Mouse (Mus musculus) cerebellum, postnatal 4 days (tissue): ENCODE results near the gene Dnajc17.
A peak's percentile ranks its signal among the peaks of the same experiment; 100 is the strongest.

Experiments used
- DNase-seq, 2 experiments: peaks; one replicate each; pipeline ENCODE4 v3.0.0; 2022; ENCODE audit warnings: low spot score in 2 of 2, mixed read lengths in 1 of 2

Gene Dnajc17

DNA sequence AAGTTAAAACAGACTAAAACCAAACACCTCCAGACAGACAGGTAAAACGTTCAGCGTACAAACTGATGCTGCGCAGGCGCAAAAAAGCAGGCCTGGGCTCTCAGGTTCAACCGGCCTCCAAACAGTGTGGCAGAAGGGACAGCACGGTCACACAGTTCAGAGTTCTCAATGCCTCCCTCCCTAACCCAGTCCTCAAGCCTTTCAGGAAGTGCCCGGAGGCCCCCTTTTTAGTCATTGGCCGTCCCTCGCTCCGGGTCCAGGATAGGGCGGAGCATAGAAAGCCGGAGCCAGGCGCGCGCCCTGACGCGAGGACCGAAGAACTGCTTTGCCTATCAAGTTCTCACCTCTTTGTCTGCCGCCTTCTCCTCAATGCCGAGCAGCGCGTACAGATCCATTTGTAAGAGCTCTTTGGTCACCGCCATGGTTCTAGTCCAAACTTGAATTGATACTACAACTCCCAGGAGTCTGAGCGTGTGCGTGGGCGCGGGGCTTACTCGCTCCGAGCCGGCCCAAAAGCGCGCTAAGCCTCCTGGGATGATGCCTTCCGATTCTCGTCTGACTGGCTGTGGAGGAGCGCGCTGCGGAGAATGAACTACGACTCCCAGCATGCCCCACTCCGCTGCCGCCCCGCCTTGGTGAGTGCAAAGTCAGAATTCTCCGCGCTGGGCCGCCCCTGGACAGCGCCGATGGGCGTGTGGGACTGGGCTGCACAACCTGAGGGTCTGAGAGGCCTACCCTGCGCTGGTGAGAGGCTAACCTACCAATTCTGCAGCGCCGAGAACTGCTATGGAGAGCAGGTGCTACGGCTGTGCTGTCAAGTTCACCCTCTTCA, at the start of gene Dnajc17, which contains the start of gene Zfyve19:
Gene Dnajc17, minus strand, starts transcription at position 452 of the 832 bp plus-strand sequence.
Gene Zfyve19, plus strand, starts transcription at position 274 of the 832 bp plus-strand sequence.
- peak; percentile 91 to 93 for DNase-seq

DNA sequence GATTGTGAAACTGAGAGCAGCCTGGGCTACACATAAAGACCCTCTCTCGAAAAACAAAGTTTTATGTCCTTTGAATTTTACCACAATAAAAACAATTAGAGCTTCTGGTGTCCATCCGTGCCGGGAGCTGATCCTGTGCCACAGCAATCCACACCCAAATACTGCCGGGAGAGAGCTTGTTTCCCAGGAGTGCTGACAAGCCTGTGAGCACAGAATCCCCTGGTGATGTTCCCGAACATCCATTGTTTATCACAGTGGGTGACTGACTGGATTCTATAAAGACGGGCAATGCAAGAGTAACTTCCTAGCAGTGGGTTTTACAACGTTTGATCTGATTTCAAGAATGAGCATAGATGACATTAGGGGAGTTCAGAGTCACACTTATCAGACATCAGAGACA, 46.4 kb upstream of the Dnajc17 start:
- no peak for DNase-seq

DNA sequence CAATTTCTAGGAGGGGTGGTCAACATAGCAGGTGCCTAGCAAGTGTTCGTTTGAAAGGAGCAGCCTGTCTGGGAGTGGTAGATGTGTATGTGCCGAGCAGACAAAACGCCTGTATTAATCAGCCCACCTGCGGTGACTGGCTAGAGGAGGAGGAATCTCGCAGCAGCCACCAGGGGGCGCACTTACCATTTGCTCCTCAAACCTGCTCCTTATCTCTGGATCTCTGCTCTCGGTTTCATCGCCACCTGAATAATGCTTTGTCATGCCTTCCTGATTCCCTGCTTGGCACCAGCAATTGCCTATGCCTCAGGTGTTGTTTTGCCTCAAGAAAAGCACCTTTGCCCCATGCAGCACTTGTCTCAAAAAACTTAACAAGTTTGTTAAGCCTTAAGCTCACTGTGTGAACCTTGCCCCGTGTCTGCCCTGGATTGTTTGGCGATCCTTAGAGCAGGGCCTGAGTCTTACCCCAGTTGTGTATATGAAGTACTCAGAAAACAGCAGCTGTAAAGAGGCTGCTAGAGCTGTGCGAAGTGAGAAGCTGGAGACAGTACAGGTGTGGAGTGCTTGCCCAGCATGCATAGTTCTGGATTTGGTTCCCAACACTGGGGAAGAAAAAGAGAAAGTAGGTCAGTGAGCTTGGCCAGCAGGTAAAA, 42.4 kb upstream of the Dnajc17 start:
- DNase-seq, result peak; percentile 76 to 86

DNA sequence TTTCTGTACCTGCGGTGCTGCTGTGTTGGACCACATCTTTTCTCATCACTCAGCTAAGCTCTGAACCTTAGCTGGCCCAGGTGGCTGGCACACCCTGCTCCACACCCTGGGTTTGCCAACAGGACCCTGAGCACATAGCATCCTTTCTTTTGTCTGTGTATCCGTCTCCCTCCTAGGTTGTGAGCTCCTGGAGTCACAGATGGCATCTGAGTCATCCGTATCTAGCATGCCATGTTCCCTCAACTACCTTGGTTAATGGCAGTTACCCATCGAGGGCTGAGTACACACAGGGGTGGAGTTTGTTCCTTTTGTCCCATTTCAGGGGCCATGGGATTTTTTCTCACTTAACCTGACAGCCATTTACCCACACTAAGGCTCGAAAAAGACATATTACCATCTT, 41.8 kb upstream of the Dnajc17 start:
- DNase-seq, result no peak

DNA sequence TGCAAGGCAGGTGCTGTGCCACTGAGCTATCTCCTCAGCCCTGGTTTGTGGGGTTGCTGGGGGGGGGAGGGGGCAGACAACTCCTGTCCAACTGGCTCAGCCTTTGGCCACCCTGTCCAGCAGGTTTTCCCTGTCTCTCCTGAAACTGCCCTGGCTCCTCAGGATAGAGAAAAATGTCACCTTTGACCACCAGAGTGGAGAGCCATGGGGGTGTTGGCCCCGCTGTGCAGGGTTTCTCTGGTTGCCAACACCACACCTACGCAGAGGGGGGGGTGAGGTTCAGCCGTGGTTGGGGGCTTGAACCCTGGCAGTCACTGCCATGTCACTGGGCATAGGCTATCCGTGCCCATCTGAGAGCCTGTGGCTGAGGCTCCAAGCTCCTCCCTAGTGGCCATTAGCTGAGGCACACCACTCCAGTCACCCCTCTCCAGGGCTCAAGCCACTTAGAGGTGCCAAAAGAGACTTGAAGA, 41.0 kb upstream of the Dnajc17 start:
- no peak for DNase-seq

DNA sequence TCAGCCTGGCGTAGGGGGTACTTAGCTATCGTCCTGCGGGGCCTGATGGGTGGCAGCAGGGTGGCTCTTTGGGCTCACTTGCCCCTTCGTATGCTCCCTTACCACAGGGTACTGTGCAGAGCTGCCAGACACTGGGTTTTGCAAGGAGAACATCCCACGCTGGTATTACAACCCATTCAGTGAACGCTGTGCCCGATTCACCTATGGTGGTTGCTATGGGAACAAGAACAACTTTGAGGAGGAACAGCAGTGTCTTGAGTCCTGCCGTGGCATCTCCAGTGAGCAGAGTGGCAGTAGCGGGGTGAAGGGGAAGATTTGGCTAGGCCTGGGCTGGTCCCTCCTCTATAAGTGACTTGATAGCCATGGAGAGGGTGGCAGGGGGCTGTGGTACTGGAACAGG, 39.3 kb upstream of the Dnajc17 start:
- DNase-seq, result no peak

DNA sequence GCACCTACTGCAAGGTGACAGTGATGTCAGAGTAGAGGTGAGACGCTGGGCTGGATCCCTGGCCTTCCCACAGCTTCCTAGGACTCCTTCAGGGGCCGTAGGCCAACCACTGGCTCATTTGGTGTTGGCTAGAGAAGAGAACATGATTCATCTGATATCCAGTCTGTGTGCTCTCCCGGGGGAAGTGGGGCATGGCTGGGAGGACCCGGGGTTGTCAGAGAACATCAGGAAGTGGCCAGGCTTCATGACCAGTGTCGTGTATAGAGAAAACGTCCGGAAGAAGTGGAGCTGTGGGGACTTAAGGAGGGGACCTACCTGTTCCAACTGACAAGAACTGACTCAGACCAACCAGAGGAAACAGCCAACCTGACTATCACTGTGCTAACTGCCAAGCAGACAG, 36.7 kb upstream of the Dnajc17 start:
- DNase-seq, result no peak

DNA sequence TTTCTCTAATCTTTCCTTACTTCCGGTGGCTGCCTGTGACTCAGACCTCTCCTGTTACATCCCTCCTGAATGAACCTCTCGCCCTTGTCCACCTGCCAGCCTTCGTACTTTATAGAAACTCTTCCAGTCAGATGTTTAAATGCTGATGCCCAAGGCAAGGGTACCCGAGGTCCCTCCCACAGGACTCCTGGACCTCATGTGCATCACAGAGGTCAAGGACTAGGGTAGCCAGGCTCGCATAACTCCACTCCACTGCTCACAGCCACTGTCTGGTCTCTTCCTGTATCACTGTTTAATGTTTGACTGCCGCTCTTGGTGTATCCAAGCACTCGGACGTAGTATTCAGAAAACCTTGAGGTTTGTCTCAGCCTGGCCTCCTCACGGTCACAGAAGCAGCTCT, 34.0 kb upstream of the Dnajc17 start:
- DNase-seq, result no peak

DNA sequence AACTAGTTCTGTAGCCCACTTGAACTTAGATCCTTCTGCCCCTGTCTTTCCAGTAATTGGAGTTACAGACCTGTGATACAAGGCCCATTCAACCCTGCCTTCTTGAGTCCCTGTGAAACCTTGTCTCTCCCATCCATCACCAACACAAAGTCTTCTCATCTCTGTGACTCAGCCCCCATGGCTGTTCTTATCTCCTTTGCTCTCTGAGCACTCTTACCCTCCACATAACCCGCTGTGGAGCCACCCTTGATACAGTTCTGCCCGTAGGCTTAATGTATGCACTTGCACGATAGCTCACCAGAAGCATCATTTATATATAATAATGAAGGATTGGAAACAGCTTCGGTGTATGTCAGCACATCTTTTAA, 32.2 kb upstream of the Dnajc17 start:
- no peak for DNase-seq

DNA sequence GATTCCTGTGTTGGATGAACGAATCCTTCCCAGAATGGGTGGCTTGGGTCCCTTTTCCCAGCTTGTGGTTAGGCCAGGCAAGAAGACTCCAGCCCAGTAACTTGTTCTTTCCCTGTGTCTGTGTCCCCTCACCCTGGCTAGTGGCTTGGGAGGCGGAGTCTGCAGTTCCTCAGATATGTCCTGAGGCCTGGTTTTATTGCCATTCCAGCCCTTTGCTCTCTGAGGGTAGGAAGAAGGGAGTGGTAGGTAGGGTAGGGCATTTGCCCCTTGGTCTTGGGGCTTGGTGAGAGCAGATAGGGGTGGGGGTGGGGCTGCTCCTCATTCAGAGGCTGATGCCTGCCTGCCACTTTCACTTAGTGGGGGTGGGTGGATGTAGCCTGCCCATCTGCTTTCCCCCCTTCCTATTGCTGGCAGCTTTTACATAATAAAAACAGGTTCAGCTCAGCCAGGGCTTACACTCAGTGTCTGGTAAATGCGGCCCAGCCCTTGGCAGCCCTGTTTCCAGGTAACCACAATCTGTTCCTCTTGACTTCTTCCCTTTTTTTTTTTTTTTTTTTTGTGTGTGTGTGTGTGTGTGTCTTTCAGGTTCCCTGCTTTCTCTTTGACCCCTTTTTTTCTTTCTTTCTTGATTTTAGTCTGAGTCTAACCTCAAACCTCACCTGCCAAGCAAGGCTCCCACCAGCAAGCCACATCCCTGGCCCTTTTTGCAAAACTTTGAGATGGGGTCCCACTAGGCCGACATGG, 31.7 kb upstream of the Dnajc17 start:
- DNase-seq, result no peak

DNA sequence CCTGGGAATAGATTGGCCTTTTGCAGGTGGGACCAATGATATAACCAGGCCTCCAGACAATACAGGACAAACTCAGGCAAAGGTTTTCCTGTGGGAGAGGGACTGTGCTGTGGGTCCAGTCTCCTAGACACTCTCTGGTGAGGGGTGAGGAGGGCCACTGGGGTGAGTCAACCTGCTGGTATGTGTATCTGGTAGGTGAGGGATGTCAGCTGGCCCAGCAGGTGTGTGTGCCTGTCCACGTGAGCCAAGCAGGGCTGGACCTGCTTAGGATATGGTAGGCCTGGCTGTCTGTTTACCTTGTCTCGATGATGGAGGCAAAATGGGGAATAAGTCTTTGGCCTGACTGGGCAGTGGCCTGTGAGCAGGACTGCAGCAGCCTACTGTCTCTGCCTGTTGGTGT, 30.1 kb upstream of the Dnajc17 start:
- DNase-seq, result no peak

DNA sequence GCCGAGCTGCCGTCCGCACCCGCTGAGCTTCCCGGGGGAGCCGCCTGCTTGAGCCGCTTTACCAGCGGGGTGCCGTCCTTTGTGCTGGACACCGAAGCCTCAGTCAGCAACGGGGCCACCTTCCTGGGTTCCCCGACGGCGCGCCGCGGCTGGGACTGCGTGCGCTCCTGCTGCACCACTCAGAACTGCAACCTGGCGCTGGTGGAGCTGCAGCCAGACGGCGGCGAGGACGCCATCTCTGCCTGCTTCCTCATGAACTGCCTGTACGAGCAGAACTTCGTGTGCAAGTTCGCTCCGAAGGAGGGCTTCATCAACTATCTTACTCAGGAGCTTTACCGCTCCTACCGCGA, 29.3 kb upstream of the Dnajc17 start:
- peak in 1 of 2 experiments; percentile 8 for DNase-seq

DNA sequence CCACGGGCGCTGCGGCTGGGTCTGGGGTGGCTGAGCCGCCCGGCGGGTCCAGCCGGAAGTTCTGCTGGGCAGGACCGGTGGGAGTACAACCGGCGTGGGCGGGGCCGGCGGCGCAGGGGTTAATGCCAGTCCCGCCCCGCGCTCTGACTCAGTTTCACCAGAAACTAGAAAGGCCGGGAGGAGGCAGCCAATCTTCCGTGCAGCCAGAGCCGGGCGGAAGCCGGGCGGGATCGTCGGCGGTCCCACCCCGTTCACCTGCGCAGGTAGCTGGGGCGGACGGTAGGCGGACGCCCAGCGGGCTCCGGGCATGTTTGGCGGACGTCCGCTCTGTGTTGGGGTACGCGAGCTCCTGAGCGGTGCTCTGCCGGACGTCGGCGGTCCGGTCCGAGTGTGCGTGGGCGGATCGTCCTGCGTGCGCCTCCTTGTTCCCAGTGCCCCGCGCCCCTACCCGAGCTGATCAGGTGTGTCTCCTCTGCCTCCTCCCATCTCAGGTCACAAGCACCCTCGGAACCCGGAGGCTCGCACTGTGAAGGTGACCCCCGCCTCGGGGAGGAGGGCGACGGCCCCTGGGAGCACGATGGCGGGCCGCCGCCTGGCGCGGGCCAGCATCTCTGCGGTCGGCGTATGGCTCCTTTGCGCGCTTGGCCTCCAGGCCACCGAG, 28.7 kb upstream of the Dnajc17 start, which contains the start of gene Spint1:
Gene Spint1, plus strand, starts transcription at position 153 of the 661 bp plus-strand sequence.
- no peak for DNase-seq

DNA sequence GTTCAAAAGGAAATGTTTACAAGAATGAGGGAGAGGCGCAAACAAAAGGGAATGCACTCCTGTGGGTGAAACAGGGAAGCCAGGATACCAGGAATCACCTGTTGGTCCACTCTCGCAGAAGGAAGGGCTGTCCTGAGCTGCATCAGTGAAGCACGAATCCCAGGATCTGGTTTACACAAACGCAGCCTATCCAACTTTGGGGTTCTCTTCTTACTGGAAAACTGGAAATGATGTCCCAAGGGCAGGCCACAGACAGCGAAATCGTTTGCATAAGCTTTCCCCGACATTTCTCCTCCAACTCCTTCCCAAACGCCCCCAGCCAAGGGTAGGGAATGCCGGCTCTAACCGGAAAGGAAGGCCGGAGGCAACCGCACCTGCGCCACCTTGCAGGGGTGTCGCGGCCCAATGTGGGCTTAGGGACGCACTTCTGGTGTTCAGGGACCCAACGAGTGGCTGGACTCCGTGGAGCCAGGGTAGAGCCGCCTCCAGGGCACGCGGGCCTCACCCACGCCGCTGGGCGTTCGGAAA, 28.2 kb upstream of the Dnajc17 start:
- no peak for DNase-seq

DNA sequence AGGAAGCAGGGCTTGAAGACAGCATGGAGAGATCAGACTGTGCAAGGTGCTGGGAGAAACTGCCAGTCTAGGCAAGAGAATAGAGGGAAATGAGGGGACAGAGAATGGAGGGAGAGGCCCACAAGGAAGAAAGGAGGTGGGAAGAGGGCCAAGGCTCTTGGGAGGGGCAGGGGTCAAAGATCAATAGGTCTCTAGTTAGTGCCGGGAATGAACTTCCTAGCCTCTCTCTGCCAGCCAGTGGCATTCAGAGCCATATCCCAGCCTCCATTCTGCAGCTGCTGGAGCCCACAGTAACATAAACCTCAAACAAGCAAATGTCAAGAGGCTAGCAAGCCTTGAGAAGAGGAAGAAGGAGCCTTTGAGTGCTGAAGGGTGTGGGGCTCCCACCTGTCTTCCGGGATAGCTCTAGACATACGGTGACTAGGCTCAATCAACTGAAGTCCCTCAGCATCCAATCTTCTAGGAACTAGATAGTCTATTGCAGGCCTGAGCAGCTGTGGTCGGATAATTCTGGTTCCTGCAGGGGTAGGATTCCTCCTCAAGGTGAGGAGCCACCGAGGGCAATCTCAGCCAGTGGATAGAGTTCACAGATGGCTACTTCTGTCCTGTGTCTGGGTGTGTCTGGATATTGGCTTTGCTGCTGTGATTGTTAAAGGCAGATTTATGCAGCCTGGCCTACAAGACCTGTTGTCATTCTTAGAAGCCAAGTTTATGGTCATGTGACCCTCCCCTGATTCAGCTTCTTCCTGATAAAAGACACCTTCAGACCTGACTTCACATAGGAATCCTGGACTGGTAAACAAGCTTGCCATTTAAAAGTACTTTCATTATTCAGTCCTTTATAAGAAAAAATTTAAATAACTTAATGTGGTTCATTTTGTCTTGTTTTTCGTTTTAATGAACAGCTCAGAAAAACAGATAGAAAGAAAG, 21.4 kb upstream of the Dnajc17 start, which contains the start of gene Ppp1r14d:
Gene Ppp1r14d, minus strand, starts transcription at position 132 of the 930 bp plus-strand sequence.
- no peak for DNase-seq

DNA sequence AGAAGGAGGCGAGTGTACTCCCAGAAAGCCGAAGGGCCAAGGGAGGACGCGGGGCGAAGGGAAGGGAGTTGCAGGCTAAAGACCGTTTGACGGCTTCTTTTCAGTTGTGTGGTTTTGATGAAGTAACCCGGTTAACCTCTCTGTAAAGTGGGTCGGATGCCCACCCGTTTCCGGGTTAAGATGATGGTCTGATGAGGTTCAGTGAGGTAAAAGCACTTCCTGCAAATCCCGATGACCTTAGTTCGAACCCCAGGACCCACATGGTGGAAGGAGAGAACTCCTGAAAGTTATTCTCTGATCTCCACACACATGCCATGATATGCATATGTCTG, 547 bp upstream of the Dnajc17 start:
- no peak for DNase-seq

DNA sequence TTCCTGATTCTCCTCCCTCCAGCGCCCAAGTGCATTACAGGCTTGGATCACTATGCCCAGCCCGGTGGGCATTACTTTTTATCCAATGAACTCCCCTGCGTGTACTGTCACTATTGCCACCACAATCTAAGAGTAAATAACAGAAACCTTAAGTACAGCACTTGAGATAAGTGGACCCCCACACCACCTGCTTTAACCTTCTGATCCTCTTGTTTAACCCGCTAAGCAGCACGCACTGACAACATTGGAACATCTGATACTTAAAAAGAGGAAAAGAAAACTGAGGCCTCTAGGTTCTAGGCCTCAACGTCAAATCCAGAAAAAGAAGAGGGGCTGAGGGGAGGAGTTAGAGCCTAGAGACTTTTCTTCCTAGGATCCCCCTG, 643 bp downstream of the Dnajc17 start:
- no peak for DNase-seq

DNA sequence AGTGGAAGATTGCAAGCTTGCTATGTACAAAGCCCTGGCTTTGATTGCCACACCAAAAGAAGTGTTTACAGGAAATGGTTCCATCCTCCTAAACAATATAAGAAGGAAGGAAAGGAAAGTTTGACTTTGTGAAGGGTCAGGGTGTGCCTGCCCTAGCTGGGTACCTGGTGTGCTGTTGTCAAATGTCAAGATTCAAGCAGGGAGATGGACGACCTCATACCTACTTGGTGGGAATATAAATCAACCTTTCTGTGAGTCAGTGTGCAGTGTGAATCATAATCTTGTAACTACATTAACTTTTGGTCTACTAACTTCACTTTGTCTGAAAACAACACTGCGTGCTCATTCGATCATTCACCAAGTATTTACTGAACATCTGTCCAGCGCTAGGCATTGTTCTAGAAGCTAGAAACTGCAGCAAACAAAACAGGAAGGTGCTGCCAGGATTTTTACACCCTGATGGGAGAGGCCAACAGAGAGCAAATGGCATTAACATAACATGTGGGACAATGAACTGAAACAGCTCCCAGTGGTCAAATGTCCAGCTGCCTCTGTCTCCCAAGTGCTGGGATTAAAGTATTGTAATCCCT, 4.6 kb downstream of the Dnajc17 start:
- no peak for DNase-seq

DNA sequence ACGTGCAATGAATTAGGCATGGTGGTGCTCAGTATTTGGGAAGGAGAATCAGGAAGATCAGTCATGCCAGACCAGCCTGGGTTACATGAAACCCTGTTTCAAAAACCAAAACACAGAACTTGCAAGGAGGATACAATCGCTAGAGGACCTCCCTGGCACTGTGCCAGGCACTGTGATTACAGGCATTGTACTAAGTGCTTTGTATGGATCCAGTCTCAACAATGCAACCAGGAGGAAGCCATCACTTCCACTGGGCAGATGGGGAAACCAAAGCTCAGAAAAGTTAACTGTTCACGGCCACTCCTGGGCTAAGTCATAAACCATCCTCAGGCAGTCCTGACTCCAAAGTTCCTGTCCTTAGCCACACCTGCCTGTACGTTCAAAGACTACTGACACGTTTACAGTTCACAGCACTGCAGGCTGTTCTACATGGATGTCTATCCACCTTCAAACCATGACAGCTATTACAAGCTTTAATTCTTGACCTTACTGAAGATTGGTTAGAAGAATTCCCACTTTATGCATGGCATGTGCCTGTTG, 5.6 kb downstream of the Dnajc17 start:
- no peak for DNase-seq

DNA sequence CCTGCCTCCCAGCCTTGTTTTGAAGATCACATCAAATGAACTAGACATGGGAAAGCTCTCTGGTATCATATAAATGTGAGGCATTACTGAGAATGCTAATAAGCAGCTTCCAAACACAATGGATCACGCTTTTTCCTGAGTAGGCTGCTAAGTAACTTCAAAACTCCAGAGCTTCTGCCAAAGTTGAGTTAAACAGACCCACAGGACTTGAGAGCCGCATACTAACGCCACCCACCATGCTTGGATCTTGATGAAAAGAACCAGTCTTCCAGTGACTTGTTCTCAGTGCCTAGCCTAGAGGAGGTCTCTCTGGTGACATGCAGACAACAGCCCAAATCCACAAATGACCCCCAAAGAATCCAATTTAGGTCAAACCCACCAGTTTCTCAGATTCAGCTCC, 9.7 kb downstream of the Dnajc17 start:
- DNase-seq, result no peak
